Mouse (Mus musculus) brain, adult 2 months (tissue): ENCODE results near the gene Olfr390.

Experiments
- DNase-seq: peaks from one replicate; pipeline ENCODE4 v3.0.0; 2011; ENCODE audit warnings: low read depth, low spot score

The Olfr390 gene

DNA sequence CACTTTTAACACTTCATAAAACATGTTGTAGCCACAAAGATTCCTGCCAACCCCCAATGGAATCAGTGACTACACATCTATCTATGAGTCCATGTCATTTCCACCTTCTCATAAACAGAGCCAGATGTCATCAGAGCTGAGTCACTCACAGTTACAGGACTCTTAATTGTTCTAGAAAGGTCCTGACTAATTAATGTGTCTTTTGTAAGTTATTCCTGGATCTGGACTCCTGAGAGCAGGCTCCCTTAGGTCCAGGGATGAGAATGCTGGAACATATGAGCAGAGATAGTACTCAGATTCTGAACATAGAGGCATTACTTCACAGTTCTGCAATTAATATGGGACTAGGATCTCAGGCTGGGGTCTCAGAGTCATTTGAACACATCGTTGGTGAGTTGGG, at the start of gene Olfr390:
Gene Olfr390, plus strand, starts transcription at position 301 of the 400 bp plus-strand sequence.
- no peak for DNase-seq

DNA sequence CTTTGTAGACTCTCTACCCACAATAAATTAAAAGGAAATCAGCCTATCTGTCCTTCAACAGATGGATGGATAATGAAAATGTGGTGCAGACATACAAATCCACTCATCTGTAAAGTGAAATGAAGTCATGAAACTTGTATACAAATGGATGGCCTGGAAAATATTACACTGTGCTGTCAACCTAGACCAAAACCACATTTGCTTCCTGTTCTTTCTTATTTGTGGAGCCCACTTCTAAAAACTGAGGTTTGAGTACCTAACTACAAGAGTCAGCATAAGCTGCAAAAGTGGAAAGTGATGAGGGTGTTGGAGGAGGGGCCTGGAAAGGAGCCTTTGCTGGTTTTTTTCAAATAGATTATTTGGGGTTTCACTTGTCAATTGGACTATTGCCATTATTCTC, 23.6 kb upstream of the Olfr390 start:
- no peak for DNase-seq

DNA sequence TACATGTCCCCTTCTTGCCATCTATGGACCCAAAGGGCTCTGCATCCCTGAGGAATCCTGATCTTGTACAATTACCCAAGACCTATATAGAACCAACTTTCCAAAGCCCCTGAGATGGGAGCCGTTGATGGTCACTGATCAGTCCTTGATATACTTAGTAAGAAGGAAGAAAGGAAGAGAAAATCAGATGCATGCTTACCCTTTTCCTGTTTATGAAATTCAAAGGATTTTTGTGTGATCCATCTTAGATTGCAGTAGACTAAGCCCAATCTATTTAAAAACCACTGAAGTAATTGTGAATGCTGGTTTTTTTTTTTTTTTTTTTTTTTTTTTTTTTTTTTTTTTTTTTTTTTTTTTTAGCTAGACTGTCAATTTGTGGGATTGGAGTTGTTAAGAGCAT, 2.2 kb upstream of the Olfr390 start, which contains the start of gene Olfr389:
Gene Olfr389, minus strand, starts transcription at position 101 of the 400 bp plus-strand sequence.
- no peak for DNase-seq

DNA sequence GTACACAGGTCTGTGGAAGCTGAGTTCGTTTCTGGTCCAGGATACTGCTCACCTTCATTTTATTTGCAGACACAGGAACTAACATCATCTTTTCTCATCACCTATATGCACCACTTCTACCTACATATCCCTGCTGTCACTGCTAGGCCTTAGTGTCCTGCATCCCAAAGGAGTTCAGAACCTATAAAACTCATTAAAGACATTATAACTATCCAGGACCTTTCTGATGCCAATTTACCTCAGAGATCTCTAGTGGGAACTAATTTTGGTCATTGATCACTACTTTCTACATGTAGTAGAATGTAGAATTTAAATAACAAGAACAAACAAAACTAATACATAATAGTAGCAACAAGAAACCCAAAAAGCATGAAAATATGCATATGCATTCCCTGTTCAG, 20.2 kb downstream of the Olfr390 start, which contains the start of gene Olfr391-ps:
Gene Olfr391-ps, minus strand, starts transcription at position 101 of the 400 bp plus-strand sequence.
- DNase-seq = no peak

DNA sequence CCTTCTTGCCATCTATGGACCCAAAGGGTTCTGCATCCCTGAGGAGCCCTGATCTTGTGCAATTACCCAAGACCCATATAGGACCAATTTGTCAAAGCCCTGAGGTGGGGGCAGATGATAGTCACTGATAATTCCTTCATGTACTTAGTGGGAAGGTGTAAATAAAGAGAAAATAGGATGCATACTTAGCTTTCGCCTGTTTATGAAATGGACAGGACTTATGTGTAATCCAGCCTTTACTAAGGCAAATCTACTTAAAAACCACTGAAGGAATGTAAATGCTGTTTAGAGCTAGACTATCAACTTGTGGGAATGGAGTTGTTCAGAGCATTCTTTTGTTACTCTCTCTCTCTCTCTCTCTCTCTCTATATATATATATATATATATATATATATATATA, 34.2 kb downstream of the Olfr390 start, which contains the start of gene Olfr392:
Gene Olfr392, minus strand, starts transcription at position 101 of the 400 bp plus-strand sequence.
- no peak for DNase-seq
